Mouse (Mus musculus): ENCODE measurements at regions not wholly inside any gene's neighbourhood (a gene's known extent, or its start where the extent isn't known, plus 50 kb on each side); places are given as distances from the start of the nearest gene placed in this dataset.
"Not testable (repeated sequence)": the region's sequence is repeated elsewhere in the genome, so short reads cannot be mapped to it uniquely, and the experiment has no call there.

DNA sequence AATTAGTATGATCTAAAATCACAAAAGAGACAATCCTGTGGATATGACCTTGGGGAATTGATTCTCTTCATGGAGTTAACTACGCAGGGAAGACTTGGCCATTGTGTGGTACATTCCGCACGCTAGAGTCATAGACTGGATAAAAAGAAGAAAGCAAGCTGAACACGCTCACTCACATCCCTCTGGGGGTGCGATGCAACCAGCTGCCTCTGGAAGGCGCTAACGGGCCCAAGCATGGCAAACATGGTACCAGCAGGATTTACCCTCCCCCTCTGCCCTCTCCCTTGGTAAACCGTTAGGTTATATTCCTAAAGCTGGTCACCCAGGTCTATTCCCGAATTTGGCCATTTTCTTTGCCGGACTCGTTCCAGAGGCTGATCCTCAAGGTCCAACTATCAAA is 102.2 kb upstream of the Dazl start:
- DNase-seq (ENCODE audit: low spot score in 2 of 2): no peak

DNA sequence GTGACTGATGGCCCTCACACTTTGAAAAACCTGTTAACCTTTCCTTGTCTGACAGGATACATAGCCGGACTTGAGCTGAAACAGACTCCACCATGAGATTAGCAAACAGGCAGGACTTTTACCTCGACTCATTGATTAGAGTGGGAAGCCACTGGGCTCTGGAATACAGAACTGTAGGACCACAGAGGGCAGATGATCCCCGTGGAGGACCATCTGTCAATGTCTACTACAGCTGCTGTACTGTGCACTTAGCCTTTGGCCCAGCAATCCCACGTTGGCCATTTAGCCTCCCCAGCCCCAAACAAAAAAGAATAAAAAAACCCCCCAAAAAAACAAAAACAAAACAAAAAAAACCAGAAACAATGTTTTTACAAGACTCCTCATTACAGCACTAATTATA is 103.9 kb upstream of the Dazl start:
- no peak for DNase-seq (ENCODE audit: low spot score in 2 of 2)

DNA sequence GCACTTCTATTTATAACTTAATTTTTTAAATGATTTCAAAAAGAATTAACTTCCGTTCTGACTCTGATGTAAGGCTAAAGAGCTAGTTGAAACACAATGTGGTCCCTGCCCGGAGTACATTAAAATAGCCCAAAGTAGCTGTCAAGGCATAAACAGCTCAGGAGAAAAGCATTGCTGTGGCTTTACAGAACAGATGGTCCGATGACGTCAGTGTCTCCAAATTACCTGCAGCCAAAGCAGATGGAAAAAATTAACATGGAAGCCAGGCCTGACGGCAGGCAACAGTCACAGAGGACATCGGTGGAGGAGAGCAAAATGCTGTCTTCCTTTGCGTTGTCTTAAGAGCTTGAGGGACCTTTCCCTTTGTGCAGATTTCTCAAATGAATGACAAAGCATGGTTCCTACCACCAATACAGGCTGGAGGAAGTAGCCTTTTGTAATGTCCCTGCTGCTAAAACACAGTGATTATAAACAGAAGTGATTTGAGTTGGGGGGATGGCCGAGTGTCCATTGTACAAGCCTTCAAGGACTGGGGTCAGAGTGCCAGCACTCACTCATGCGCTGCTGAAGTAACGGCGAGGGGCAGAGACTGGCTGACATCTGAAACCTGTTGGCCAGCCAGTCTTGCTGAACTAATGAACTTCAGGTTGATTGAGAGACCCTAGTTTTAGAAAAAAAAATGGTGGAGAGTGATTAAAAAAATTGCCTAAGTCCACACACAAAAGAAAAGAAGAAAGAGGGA is 101.8 kb upstream of the Plcl2 start:
- DNase-seq (ENCODE audit: low spot score in 2 of 2): peak; percentile 17 to 57

DNA sequence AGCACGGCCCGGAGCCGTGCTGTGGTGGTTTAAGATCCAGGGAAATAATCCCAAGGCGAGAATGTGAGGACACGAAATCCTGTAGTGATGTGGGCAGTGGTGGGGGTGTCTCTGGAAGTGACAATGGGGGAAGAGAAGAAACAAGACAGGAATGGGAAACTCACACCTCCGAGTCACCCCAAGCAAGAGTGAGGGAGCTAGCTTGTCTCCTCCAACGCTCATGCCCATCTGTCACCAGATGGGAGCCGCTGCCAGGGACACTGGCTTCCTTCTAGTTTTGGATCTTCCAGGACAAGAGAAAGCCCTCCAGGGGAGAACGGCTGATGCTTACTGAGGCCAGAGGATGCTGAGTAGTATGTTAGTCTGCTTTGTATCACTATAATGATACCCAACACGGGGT is 100.6 kb upstream of the Plcl2 start:
- no peak for DNase-seq (ENCODE audit: low spot score in 2 of 2)

DNA sequence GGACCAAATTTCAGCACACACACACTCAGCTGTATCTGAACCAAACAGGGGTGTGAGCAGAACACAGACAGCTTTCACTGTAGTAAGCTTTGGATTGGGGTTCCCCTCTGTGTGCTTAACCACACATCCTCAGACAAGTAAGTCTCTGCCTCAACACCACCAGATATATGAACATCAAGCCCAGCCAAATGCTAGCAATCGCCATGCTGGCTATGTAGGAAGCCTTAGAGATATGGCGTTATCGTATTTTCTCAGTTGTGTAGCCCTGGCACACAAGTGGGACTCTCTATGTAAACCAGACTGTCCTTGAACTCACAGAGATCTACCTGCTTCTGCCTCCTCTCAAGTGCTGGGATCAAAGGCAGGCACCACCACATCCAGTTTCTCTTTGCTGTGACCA is 99.9 kb upstream of the Plcl2 start:
- DNase-seq (ENCODE audit: low spot score in 2 of 2): no peak

DNA sequence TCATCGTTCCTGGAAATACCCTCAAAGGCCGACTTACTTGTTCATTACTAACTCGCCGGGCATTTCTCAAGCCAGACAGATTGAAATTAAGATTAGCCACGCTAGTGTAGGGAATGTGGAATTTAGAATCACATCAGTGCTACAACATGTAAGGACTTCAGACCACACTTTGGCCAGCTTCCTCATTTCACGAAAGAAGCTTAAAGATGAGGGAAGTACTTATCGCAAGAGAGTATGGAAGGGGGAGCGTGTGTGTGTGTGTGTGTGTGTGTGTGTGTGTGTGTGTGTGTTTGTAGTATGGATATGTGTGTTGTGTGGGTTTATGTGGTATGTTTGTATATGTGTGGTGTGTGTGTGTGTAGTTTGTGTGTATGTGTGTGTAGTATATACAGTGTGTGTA is 99.3 kb upstream of the Plcl2 start:
- no peak for DNase-seq (ENCODE audit: low spot score in 2 of 2)

DNA sequence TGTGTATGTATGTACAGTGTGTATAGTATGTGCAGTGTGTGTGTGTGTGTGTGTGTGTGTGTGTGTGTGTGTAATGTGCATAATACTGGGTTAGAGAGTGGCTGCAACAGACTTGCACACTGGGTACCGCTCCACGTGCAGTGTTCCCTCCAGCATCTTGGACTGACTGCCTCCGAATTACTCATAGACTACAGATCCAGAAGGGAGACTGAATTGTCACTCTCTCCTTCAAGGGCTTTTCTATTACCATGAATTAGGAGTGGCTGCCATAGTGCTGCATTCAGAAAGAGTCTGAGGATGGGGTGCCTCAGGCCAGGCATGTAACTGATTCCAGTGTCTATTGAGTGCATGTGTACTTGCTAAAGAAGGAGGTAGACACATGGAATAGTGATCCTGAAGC is 98.9 kb upstream of the Plcl2 start:
- DNase-seq (ENCODE audit: low spot score in 2 of 2): no peak

DNA sequence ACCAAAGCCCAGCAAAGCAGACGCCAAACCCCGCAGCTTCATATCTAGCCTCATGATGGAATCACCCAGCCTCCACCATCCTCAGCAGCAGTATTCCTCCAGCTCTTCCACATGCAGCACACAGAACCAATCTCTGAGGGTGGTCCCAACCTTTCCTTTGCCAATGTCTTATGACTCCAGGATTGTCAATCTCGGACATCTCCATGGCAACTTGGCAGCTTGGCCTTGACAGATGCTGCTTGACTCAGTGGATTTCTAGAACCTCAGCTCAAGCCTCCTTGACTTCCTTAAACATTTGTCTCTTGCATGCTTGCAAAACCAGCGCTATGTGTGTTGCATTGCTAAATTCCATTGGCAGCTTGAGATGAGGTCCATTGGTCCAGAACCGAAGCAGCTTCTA is 96.8 kb upstream of the Plcl2 start:
- DNase-seq (ENCODE audit: low spot score in 2 of 2): no peak

DNA sequence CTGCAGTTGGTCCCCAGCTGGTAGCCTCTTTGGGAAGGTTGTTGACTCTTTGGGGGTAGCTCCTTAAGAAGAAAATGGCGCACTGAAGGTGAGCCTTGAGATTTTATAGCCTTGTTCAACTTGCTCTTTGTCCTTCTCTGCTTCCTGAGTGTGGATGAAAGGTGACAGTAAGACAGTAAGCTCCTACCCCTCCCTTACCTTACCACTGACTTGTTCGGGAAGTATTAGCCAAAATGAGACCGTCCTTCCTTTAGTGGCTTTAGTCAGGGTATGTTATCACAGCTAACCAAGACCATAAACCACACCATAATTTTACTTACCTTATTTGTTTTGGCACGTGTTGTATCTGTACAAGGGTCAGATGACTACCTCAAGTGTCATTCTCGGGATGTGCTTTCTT is 95.3 kb upstream of the Plcl2 start:
- no peak for DNase-seq (ENCODE audit: low spot score in 2 of 2)

DNA sequence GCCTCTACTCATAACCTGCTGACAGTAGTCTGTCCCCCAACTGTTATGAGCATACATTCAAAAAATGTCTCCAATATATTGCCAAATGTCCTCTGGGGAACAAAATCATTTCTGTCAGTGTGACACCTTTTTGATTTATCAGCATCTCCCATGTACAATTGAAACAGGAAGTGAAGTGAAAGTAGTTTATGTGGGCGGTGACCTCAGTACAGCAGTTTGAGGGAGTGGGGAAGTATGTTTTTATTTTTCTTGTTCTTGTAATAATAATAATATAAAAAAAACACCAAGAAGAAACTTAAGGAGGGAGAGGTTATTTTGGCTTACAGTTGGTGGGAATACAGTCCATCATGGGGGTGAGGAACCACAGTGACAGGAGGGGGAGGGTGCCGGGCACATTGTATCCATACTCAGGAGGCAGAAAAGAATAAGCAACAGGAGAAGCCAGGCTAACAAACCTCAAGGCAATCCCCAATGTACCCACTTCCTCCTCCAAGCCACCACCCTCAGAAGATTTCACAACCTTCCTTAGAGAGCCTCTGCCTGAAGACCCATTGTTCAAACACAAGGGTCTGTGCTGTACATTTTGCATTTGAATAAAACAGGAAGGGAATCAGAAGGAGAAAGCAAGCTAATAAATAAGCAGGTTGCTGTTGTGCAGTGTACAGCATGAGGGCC is 93.7 kb upstream of the Plcl2 start:
- no peak for DNase-seq (ENCODE audit: low spot score in 2 of 2)

DNA sequence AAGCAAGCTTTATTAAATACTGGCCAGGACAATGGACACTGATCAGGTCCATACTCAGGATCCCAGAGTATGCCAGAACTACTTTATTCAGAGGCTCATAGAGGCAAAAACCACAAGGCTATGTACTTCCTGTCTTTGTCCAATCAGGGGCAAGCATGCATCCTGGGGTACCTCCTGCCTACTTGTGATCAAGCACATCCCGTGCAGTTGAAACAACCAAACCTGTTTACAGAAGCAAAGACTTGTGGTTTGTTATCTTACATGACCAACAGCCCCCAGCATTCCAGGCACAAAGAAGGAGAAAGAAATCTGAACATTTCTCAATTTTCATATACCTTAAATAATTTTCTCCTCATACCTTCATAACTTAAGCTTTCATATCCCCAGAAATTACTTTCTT is 93.1 kb upstream of the Plcl2 start:
- no peak for DNase-seq (ENCODE audit: low spot score in 2 of 2)

DNA sequence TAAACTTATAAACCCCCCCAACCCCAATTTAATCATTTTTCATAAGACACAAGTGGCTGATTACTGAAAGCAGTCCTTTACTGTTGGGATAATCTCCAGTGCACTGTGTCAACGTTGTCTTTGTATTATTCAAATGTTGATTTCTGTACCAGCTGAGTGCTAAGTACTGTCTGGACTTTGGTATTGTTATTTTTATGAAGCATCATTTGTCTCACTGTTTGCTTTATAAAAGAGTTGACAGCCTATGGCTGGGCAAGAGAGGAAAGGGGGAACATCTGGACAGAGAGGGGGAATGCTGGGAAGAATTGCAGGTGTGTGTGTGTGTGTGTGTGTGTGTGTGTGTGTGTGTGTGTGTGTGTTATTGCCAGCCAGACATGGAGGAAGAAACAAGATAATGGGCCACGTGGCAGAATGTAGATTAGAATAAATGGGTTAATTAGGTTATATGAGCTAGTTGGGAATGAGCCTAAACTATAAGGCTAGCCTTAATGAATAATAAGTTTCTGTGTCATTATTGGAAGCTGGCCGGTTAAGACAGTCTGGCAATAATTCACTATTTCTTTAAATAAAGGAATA is 92.6 kb upstream of the Plcl2 start:
- no peak for DNase-seq (ENCODE audit: low spot score in 2 of 2)

DNA sequence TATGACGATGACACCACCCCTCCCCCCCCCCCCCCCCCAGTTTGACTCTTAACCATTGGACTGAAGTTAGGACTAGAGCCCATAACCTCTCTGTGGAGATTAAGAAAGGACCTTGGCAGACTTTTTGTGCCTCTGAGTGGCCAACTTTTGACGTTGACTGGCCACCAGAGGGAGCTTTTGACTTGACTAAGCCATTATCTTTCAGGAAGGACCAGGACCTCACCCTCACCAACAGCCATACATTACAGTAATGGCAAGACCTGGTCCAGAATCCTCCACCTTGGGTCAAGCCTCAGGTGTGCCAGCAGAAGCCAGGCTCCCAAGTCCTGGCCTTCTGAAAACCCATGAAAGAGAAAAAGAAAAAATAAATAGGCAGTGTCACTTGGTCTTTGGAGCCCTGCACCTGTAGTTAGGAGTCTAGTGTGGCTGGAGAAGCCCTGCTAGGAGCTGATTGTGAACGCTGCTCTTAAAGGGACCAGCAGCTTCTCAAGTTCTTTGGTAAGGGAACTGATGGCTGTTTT is 90.3 kb upstream of the Plcl2 start:
- peak in 1 of 2 experiments; percentile 38 for DNase-seq (ENCODE audit: low spot score in 2 of 2)

DNA sequence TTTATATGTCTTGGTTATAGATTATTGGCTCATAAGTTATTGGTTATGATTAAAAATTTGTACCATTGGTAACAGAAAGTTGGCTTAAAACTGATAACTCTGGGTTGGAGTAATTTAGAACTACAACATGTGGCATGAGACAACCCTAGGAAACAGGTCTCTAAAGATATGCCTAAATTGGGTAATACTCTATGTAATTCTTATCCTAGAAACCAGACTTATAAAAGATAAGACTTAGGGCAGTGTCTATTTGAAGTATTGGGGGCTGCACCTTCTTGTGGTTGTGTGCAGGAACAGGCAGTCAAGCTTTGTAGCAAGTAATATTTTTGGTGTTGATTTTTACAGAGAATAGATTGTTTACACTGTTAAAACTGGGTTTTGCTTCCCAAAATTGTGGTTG is 89.7 kb upstream of the Plcl2 start:
- not testable (repeated sequence) for DNase-seq (ENCODE audit: low spot score in 2 of 2)

DNA sequence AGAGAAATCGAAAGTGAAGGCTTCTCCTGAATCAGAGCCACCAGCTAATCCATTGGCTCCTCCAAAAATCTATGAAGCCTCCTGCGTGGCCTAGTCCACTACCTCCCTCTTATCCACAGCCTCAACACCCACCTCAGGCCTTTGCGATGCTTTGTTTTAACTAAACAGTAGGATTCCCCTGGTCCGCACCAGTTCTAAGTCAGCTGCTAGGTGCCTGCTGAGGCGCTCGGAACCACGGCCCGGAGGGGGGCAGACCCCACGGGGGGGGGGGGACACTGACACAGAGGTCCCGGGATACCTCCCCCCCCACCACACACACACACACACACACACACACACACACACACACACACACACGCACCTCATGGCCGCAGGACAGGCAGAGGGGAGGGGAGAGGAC is 89.2 kb upstream of the Plcl2 start:
- no peak for DNase-seq (ENCODE audit: low spot score in 2 of 2)

DNA sequence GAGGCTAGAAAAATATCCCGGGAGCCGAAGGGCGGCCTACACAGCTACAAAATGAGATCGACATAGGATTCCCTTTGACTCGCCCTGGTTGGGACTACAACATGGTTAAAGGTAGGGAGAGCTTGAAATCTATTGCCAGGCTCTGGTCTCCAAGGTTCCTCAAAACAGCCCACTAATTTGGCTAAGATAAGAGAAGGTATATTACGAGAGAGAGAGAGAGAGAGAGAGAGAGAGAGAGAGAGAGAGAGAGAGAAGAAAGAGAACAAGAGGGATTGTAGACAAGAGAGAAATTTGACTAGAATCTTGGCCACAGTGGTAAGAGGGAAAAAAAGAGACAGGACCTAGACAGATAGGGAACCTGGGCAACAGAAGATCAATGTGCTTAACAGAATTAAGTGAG is 88.5 kb upstream of the Plcl2 start:
- no peak for DNase-seq (ENCODE audit: low spot score in 2 of 2)

DNA sequence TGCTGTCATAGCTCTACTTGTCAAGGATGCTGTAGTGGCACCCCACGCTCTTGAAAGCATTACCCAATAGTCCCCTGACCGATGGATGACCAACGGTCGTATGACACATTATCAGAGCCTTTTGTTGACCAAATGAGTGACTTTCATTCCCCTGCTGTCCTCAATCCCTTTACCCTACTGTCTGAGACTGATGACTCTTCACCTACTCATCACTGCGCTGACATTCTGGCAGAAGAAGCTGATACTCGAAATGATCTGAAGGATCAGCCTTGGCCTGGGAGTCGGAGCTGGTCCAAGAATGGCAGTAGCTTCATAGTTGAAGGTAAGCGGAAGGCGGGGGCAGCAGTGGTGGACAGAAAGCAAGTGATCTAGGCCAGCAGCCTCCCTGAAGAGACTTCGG is 87.7 kb upstream of the Plcl2 start:
- DNase-seq (ENCODE audit: low spot score in 2 of 2): no peak

DNA sequence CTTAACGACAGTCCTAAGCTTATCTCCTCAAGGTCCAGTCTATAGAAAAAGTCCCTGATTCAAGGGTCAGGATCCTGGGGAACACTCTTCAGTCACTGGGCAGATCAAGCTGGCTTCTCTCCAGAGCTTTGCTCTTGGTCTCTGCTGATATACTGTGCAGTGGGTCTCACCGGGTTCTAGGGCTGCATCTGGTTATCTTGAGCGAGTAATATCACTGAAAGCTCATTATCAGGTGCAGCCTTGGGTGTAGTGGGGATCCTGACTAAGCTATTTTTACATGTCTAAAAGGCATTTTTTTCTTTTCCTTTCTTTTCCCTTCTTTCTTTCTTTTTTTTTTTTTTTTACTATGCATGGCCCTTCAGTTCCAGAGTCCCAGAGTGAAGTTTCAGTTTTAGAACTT is 84.1 kb upstream of the Plcl2 start:
- DNase-seq (ENCODE audit: low spot score in 2 of 2): no peak

DNA sequence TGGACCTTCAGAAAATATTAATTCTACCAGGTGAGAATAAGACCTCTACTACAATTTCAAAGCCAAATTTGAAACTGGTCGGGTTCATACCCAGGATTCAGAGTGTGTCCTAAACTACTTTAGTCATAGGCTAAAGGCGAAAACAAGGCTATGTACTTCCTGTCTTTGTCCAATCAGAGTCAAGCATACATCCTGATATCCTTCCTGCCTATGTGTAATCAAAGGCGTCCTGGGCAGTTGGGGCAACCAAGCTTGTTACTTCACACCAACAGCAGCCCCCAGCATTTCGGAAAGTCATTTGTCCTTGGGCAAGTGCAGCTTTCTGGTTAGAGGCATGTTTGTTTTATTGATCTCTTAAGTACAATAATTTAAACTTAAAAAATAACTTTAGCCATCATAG is 83.7 kb upstream of the Plcl2 start:
- DNase-seq (ENCODE audit: low spot score in 2 of 2): no peak

DNA sequence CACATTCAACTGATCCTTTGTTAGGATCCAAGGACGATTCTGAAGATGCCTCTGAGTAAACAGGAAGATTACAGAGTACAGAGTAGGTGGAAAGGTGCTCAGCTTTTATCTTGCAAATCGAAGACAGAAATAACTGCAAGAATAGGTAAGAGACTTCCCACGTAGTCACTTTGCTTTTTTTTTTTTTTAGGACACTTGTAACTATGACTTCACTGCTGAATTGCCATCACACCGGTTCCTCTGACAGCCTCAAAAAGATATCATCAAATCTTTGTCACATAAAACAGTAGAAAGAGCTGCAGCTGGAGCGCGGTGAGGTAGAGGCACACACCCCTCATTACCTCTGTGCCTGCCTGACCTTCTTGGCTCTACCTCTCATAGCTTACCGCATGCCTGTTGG is 83.1 kb upstream of the Plcl2 start:
- no peak for DNase-seq (ENCODE audit: low spot score in 2 of 2)

DNA sequence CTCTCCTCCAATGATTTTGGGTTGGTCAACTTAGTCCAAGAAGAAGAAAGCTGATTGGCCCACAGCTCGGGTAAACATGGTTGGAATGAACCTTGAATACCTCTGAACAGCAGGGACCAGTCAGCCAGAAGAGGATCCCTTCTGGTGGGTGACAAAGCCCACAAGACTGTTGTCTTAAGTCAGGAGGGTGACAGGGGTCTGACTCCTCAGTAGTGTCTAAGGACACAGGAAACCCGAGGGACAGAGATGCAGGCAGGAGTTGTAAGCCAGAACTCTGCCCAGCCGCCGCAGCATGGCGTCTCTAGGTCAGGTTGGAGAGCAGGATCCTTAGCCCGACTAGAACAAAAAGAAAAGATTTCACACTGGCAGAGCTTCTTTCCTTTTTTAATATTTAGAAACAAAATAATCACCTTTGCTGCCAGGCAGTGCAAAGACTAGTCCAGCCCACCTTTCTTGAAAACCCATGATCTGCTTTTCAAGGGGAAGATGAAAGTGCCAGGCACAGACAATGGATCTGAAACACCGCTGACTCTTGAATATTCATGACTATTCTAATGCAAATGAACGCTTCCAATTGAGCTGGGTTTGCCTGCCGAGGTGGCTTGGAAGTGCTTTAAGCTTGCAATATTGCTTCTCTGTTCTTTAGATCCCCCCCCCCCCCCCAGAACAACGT is 81.7 kb upstream of the Plcl2 start:
- DNase-seq (ENCODE audit: low spot score in 2 of 2): peak in 1 of 2 experiments; percentile 11

DNA sequence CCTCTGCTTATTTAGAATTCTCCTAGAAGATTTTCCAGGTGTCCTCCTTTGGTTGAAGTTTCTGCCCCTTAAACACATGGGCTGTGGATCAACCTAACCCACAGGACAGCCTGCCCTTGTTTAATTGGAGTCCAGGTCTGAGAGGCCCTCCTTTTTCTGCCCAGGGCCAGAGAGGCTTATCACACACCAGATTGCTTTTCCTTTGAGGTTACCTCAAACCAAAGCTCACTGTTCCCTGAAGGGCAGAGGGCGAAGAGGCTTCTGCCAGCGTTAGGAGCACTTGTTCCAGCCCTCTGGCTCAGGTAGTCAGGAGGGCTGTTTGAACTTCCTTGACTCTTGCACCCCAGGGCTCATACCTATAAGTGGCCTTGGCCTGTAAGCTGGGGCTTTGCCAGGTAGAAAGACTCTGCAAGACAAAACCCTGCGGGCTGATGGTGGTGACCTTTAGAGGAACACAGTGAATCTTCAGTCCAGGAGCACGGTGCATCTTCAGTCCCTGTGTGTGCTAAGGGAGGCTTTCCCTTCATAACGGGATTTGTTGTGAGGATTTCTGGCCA is 81.1 kb upstream of the Plcl2 start:
- no peak for DNase-seq (ENCODE audit: low spot score in 2 of 2)

Data from layer of hippocampus, adult 18-20 months (tissue).